Mouse (Mus musculus) lung, postnatal 4 days (tissue): ENCODE data around the gene Gm6871.
A peak's percentile ranks its signal among the peaks of the same experiment; 100 is the strongest.
"Not testable (repeated sequence)": the region's sequence is repeated elsewhere in the genome, so short reads cannot be mapped to it uniquely, and the experiment has no call there.

ENCODE experiments used
- DNase-seq, 2 experiments: peaks; one replicate each; pipeline ENCODE4 v3.0.0; 2021

Gm6871 gene

GRCm38 (mm10) chr7:41573562-41573961 is at the start of gene Gm6871:
Gene Gm6871, minus strand, starts transcription at chr7:41573662.
- DNase-seq: not testable (repeated sequence)

DNA sequence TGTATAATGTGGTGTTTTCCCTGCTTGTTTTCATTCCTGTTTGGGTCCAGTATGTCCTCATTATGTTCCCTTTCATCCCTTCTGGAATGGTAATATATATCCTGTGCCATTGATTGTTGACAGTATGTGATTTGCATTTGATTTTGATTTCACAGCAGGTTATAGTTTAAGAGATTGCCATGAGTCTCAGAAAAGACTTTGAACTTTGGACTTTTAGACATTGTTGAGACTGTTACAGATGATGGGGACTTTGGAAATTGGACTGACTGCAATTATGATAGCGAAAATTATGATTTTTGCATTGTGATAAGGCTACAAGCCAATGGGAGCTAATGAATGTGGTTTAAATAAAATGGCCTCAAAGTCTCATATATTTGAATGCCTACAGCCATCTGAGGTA is 42.8 kb upstream of the Gm6871 start:
- not testable (repeated sequence) for DNase-seq

GRCm38 (mm10) chr7:41611654-41612053 is 38.2 kb upstream of the Gm6871 start:
- no peak for DNase-seq

DNA sequence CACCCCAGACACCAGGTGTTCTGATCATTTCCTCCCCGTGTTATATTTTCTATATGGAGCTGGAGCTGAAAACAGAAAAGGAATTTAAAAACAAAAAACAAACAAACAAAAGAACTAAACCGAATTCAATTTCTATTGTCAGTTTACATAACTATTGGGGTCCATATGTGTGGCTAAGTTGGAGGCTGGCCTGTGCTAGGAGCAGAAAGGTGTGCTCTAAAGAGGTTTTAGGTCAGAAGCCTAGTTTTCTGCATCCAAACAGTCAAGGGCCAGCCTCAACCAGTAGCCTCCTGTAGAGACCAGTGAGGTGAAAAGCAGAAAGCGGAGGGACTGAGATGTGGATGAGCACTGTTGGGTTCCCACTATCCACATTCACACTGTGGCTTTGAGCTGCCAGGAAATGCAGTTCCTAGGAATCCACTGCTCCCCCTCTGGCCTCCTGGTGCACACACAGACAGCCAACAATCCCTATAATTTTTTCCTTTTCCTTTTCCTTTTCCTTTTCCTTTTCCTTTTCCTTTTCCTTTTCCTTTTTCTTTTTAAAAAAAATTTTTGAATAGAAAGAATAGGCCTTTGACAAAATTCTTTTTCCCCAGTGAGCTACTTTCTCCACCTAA is 26.6 kb upstream of the Gm6871 start:
- no peak for DNase-seq

- peak; percentile 92 to 95 for DNase-seq
These were observed 25.8 kb upstream of the Gm6871 start, which contains the start of gene 2610021A01Rik for GRCm38 (mm10) chr7:41599034-41599813. Gene 2610021A01Rik, plus strand, starts transcription at chr7:41599230.

DNA sequence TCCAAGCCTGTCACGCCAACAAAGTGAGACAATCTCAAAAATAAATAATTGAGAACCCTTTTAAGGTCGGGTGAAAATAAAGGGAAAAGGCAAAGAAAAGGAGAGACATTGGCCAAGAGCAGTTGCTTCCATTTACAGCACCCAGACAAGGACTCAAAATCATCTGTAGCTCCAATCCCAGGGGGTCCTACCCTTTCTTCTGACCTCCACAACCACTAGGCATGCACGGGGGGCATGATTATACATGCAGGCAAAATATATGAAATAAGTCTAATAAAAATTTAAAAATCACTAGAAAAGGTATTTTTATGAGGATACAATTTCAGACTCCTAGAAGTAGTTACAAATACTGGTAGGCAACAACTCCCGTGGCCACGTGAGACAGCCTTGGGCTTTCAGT is 25.2 kb upstream of the Gm6871 start:
- DNase-seq: no peak

DNA sequence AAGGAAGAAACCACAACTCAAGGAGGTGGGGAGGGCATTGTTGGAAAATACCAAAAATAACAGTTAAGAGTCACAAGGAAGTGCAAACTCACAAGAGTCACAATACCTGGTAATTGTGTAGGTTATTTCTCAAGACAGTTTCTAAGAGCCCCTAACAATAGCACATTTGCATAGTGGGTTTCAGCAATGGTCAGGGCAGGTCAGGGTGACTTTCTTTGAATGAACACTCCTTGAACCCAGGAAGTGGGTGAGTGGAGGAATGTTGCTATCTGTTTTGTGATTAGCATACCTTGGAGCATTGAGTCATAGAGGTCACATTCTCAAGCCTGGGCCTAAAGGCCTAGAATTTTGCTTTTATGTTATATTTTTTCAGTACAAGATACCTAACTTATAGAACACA is 14.4 kb upstream of the Gm6871 start:
- not testable (repeated sequence) for DNase-seq

DNA sequence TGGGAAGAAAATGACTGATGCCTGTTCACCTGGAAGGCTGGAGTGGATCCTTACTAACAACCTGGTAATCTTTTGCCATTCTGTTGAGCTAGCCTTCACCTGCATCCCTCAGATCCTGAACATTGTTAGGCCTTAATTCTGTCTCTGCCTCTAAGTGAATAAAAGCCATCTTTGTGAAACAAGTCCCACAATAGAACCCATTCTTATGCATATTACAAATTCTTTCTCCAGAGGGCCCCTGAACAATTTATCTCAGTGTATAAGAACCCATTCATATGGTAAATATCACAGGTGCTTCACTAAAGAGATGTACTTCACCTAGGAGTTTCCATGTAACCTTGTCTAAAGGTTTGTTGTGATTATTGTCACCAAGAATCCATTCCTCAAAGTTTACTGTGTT is 8.6 kb upstream of the Gm6871 start:
- no peak for DNase-seq

- no peak for DNase-seq
These were observed 4.5 kb upstream of the Gm6871 start for GRCm38 (mm10) chr7:41577956-41578355.

DNA sequence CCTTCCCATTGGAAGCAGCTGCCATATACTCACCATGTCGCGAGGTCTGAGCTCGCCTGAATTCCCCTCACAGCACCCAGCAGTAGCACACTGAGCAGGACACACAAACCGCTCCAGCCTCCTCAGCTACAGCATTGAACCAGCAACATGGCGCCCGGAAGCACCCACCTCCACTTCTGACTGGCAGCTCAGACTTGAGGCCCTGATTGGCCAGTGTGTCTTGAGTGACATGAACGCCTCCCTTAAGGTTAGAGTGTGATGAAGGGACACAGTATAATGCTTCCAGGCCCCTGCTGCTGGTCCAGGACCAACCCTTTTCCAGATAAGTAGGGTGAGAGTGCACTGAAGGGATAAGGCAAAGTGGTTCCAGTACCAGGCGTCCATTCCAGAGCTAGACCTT is 12.8 kb downstream of the Gm6871 start:
- DNase-seq: no peak

DNA sequence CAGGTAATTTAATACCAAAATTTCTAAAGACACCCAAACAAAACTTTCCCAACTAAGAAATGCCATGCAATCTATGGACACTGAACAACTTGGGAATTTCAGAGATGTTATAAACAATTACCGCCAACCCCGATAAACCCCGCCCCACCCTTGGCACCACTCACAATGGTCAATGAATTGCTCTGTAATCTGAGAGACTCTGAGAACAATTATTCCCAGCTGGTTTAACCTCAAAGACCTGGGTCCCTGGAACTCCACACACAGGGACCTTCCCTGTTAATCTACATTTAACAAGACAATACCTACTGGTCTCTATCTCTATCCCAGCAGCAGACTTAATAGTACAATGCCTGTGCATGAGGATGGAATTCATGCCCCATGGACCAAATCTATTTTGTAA is 60.8 kb downstream of the Gm6871 start:
- DNase-seq: no peak

GRCm38 (mm10) chr7:41512207-41512606 is 61.3 kb downstream of the Gm6871 start:
- no peak for DNase-seq

GRCm38 (mm10) chr7:41502402-41502801 is 71.1 kb downstream of the Gm6871 start:
- no peak for DNase-seq

- DNase-seq: peak; percentile 29 to 68
These were observed 73.1 kb downstream of the Gm6871 start for GRCm38 (mm10) chr7:41500151-41500934.

- peak; percentile 96 to 98 for DNase-seq
These were observed 73.9 kb downstream of the Gm6871 start, which contains the start of the genes Gm20449 and AW146154 for GRCm38 (mm10) chr7:41499389-41500049. Gene Gm20449, minus strand, starts transcription at chr7:41499417. Gene AW146154, minus strand, starts transcription at chr7:41499890.

GRCm38 (mm10) chr7:41499018-41499388 is 74.5 kb downstream of the Gm6871 start:
- not testable (repeated sequence) for DNase-seq

DNA sequence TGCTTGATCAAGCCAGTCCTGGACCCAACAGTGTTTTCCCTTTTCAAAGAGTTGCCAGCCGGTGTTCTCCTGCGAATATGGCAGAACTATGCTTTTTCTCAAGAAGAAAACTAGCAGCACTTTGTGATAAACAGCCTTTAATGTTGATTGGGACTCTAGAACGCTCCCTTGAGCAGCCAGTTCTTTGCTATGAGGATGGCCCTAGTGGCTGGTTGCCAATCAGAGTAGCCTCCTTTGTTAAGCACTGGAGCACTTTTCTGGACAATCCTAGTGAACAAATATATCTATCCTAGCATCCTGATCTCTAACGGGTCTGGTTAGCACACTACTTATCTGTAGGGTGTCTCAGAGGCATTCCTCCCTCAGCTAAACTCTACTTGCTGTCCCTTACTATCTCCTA is 75.0 kb downstream of the Gm6871 start:
- not testable (repeated sequence) for DNase-seq

- DNase-seq: no peak
These were observed 75.6 kb downstream of the Gm6871 start for GRCm38 (mm10) chr7:41497871-41498270.
